In genomic region chr4:45436383-45436913, GRCm38 (mm10) we compare ENCODE assay signal across 11 mouse cellular contexts. TPM values are rescaled to one million over a fixed set of nuclear protein-coding genes. Genes with fewer than 3 reads are reported as not detected.
DNase-seq lines count a peak whose midpoint lies in the region; ATAC-seq and TF ChIP-seq lines count a peak whose summit lies in the region.
"Had no signal": no experiment of that assay in that cellular context is flagged by ENCODE, and none has a peak within 500 bp of the region (broad histone marks: within the 10 kb centered on the region; RNA-seq: fewer than 3 reads in every experiment).

No protein-coding gene starts in this region.

- 30% methylated on average over 7 of the region's 7 CpGs for WGBS in kidney, postnatal 0 days
- 78% methylated on average over 7 of the region's 7 CpGs for WGBS in forebrain, embryonic 16.5 days
- 40% methylated on average over 7 of the region's 7 CpGs for WGBS in intestine, embryonic 16.5 days
- WGBS in stomach, embryonic 14.5 days: 49% methylated on average over 7 of the region's 7 CpGs

- peaks cover 27% of the 10 kb centered on the region for H3K4me1 ChIP-seq in kidney, postnatal 0 days (replicated peaks; ENCODE audit: insufficient read depth, low read length)
- peaks cover 42% of the 10 kb centered on the region for H3K4me1 ChIP-seq in forebrain, embryonic 16.5 days (replicated peaks; ENCODE audit: control insufficient read depth, insufficient read depth, low read length)
- peaks cover 30% of the 10 kb centered on the region for H3K4me1 ChIP-seq in intestine, embryonic 16.5 days (ENCODE audit: control insufficient read depth, insufficient read depth, low read length)
- H3K4me1 ChIP-seq in stomach, embryonic 14.5 days (ENCODE audit: control insufficient read depth, insufficient read depth, low read length): peaks cover 46% of the 10 kb centered on the region

- ATAC-seq in kidney, postnatal 0 days (replicated peaks; ENCODE audit: low FRiP score, low read depth): no peak; the same call in 1 of the 2 replicates
- ATAC-seq in forebrain, embryonic 16.5 days: no peak
- ATAC-seq in intestine, embryonic 16.5 days: peak; percentile 16; the same call in 1 of the 2 replicates
- ATAC-seq in stomach, embryonic 14.5 days (ENCODE audit: insufficient number of reproducible peaks, insufficient read depth, low FRiP score, low read depth): peak; percentile 12; the same call in 1 of the 2 replicates
- ATAC-seq in frontal cortex, adult (ENCODE audit: low TSS enrichment): no peak

- no peaks in the 10 kb centered on the region for H3K9me3 ChIP-seq in kidney, postnatal 0 days (replicated peaks; ENCODE audit: low read length)
- no peaks in the 10 kb centered on the region for H3K9me3 ChIP-seq in forebrain, embryonic 16.5 days (ENCODE audit: control insufficient read depth, low read length)
- no peaks in the 10 kb centered on the region for H3K9me3 ChIP-seq in intestine, embryonic 16.5 days (ENCODE audit: control insufficient read depth, low read length)
- no peaks in the 10 kb centered on the region for H3K9me3 ChIP-seq in stomach, embryonic 14.5 days (ENCODE audit: control insufficient read depth, low read depth, low read length)

- H3K27me3 ChIP-seq in kidney, postnatal 0 days (ENCODE audit: insufficient read depth, low read length): no peaks in the 10 kb centered on the region
- no peaks in the 10 kb centered on the region for H3K27me3 ChIP-seq in forebrain, embryonic 16.5 days (replicated peaks; ENCODE audit: control insufficient read depth, insufficient read depth, low read length)
- no peaks in the 10 kb centered on the region for H3K27me3 ChIP-seq in intestine, embryonic 16.5 days (replicated peaks; ENCODE audit: control insufficient read depth, insufficient read depth, low read length)
- H3K27me3 ChIP-seq in stomach, embryonic 14.5 days (ENCODE audit: control insufficient read depth, insufficient read depth, low read length): no peaks in the 10 kb centered on the region

- H3K4me2 ChIP-seq in kidney, postnatal 0 days (ENCODE audit: low read length): no peak overlapping the region
- no peak overlapping the region for H3K4me2 ChIP-seq in forebrain, embryonic 16.5 days (ENCODE audit: low read length)
- no peak overlapping the region for H3K4me2 ChIP-seq in intestine, embryonic 16.5 days (ENCODE audit: low read depth, low read length)
- no peak overlapping the region for H3K4me2 ChIP-seq in stomach, embryonic 14.5 days (replicated peaks; ENCODE audit: low read depth, low read length)

- peak; percentile 50 for DNase-seq in kidney, postnatal 0 days (ENCODE audit: low spot score)
- DNase-seq in kidney, adult 11 months: no peak
- DNase-seq in adipocyte (ENCODE audit: low spot score): no peak
- DNase-seq: adrenal gland, postnatal 25 days; cerebellum, adult 9-11 months; thymus, postnatal 25 days had no signal

- 0 out of 2 replicates have a peak overlapping the region, but pooled peaks have one; percentile 8 for H3K9ac ChIP-seq in kidney, postnatal 0 days (ENCODE audit: low read depth, low read length)
- 0 out of 2 replicates have a peak overlapping the region, but pooled peaks have one; percentile 2 for H3K9ac ChIP-seq in forebrain, embryonic 16.5 days (replicated peaks; ENCODE audit: low read depth, low read length)
- H3K9ac ChIP-seq in intestine, embryonic 16.5 days (ENCODE audit: low read depth, low read length): no peak overlapping the region; the same call in 1 of the 2 replicates
- H3K9ac ChIP-seq in stomach, embryonic 14.5 days (replicated peaks; ENCODE audit: low read depth, low read length): no peak overlapping the region

- peaks cover 6% of the 10 kb centered on the region; the same call in 1 of the 2 replicates for H3K36me3 ChIP-seq in kidney, postnatal 0 days (ENCODE audit: insufficient read depth, low read length)
- no peaks in the 10 kb centered on the region for H3K36me3 ChIP-seq in forebrain, embryonic 16.5 days (ENCODE audit: control insufficient read depth, insufficient read depth)
- H3K36me3 ChIP-seq in intestine, embryonic 16.5 days (ENCODE audit: control insufficient read depth, insufficient read depth, low read length): no peaks in the 10 kb centered on the region
- H3K36me3 ChIP-seq in stomach, embryonic 14.5 days (ENCODE audit: control insufficient read depth, insufficient read depth, low read length): no peaks in the 10 kb centered on the region; the same call in 1 of the 2 replicates

- H3K4me3 ChIP-seq in kidney, postnatal 0 days (replicated peaks; ENCODE audit: low read depth, low read length): no peak overlapping the region
- no peak overlapping the region for H3K4me3 ChIP-seq in forebrain, embryonic 16.5 days (replicated peaks; ENCODE audit: low read length)
- H3K4me3 ChIP-seq in intestine, embryonic 16.5 days (ENCODE audit: low read length): no peak overlapping the region
- no peak overlapping the region for H3K4me3 ChIP-seq in stomach, embryonic 14.5 days (ENCODE audit: low read depth, low read length)

- no peak for TF ChIP-seq CTCF in kidney, postnatal 0 days (IDR thresholded peaks at IDR 0.05; ENCODE audit: low read depth)

- peak overlapping the region; percentile 36; the same call in 1 of the 2 replicates for H3K27ac ChIP-seq in kidney, postnatal 0 days
- H3K27ac ChIP-seq in forebrain, embryonic 16.5 days (ENCODE audit: low read length): no peak overlapping the region; the same call in 1 of the 2 replicates
- H3K27ac ChIP-seq in intestine, embryonic 16.5 days (ENCODE audit: low read length): no peak overlapping the region
- H3K27ac ChIP-seq in stomach, embryonic 14.5 days (ENCODE audit: low read length): no peak overlapping the region
- H3K27ac ChIP-seq: macrophage had no signal

RNA-seq across cellular contexts. Expression of gene Slc25a51, which starts 27.9 kb away (rescaled TPM):
- 62.9 and 70.3 TPM in 2 replicates for polyA plus RNA-seq in kidney, postnatal 0 days (2015; fragmentation: Nextera tagmentation; extraction: Ambion mirVana)
- polyA plus RNA-seq in forebrain, embryonic 16.5 days (2015; fragmentation: Nextera tagmentation; extraction: Ambion mirVana): 84.5 and 84.7 TPM in 2 replicates
- 50.3 and 55.5 TPM in 2 replicates for polyA plus RNA-seq in intestine, embryonic 16.5 days (2015; fragmentation: Nextera tagmentation; extraction: Ambion mirVana)
- 63.4 and 67.6 TPM in 2 replicates for polyA plus RNA-seq in stomach, embryonic 14.5 days (2014; fragmentation: Nextera tagmentation; extraction: Ambion mirVana)

Comparison
In these comparisons a context has a peak if more than half of its experiments do, and no peak if none do; other contexts are left out.
1. ATAC-seq: peak in intestine, embryonic 16.5 days (single experiment) and stomach, embryonic 14.5 days (single experiment); none in kidney, postnatal 0 days (single experiment), forebrain, embryonic 16.5 days (single experiment) and frontal cortex, adult (single experiment).
2. H3K9ac ChIP-seq: peak in kidney, postnatal 0 days (single experiment) and forebrain, embryonic 16.5 days (single experiment); none in intestine, embryonic 16.5 days (single experiment) and stomach, embryonic 14.5 days (single experiment).